Mouse (Mus musculus) stomach, embryonic 16.5 days (tissue): ENCODE measurements around the gene Olfr1352. TPM values are rescaled to one million over a fixed set of nuclear protein-coding genes. Genes with fewer than 3 reads are reported as not detected.
"Not testable (repeated sequence)": the region's sequence is repeated elsewhere in the genome, so short reads cannot be mapped to it uniquely, and the experiment has no call there.

ENCODE experiments used
- ATAC-seq: fragments of 200-750 bp; cut with Nextera tagmentation; 2 replicates; pipeline ENCODE4 v1.8.0; 2017; ENCODE audit warnings: moderate number of reproducible peaks, moderate TSS enrichment; ENCODE audit not compliant: insufficient read depth, low FRiP score
- H3K27ac ChIP-seq: fragments of 300-500 bp; sonication (generic); 2 replicates; pipeline ENCODE4 v1.5.1; 2014; ENCODE audit warnings: low read length
- H3K27me3 ChIP-seq: fragments of 300-500 bp; sonication (generic); 2 replicates; pipeline ENCODE4 v1.6.1; 2014; ENCODE audit warnings: low read length, control low read depth, mixed read lengths; ENCODE audit not compliant: control insufficient read depth, insufficient read depth
- H3K36me3 ChIP-seq: fragments of 300-500 bp; sonication (generic); 2 replicates; pipeline ENCODE4 v1.6.1; 2014; ENCODE audit warnings: low read length; ENCODE audit not compliant: control insufficient read depth, insufficient read depth
- H3K4me1 ChIP-seq: fragments of 300-500 bp; sonication (generic); 2 replicates; pipeline ENCODE4 v1.6.1; 2014; ENCODE audit warnings: low read length, control low read depth, mixed read lengths; ENCODE audit not compliant: control insufficient read depth, insufficient read depth
- H3K4me2 ChIP-seq: fragments of 300-500 bp; sonication (generic); 2 replicates; pipeline ENCODE4 v1.6.1; 2014; ENCODE audit warnings: low read depth, low read length, mixed read lengths
- H3K4me3 ChIP-seq: fragments of 300-500 bp; sonication (generic); replicated peaks from 2 replicates; pipeline ENCODE4 v1.5.1; 2014; ENCODE audit warnings: mild to moderate bottlenecking, low read length
- H3K9ac ChIP-seq: fragments of 300-500 bp; sonication (generic); 2 replicates; pipeline ENCODE4 v1.6.1; 2014; ENCODE audit warnings: low read length
- H3K9me3 ChIP-seq: fragments of 300-500 bp; sonication (generic); replicated peaks from 2 replicates; pipeline ENCODE4 v1.6.1; 2016; ENCODE audit warnings: low read length, control low read depth; ENCODE audit not compliant: control insufficient read depth
- WGBS: fragments of 180-500 bp; shearing (Covaris S2); extraction: QIAGEN DNeasy Blood & Tissue Kit; methylation state at CpG from one replicate; pipeline ENCODE4 v1.1.7; 2014; 5-methylcytosine and 5-hydroxymethylcytosine counted together
- polyA plus RNA-seq: library from polyadenylated mRNA; unstranded; fragments of >200 nt; fragmentation: Nextera tagmentation; extraction: Ambion mirVana; gene quantifications from 2 replicates; pipeline ENCODE4 v1.2.1, GENCODE M21; 2015

Gene Olfr1352
- not detected in 2 replicates for polyA plus RNA-seq

- H3K27me3 ChIP-seq, result no peaks in the 10 kb centered on the region
- H3K27ac ChIP-seq, result no peak within 1 kb of the TSS
- no peaks in the 10 kb centered on the region for H3K4me1 ChIP-seq
- H3K9ac ChIP-seq, result no peak within 1 kb of the TSS
- H3K36me3 ChIP-seq, result no peaks in the 10 kb centered on the region
- ATAC-seq, result no peak
- H3K9me3 ChIP-seq, result no peaks in the 10 kb centered on the region
- H3K4me2 ChIP-seq, result no peak within 1 kb of the TSS
- no peak within 1 kb of the TSS for H3K4me3 ChIP-seq
These were observed at the start of gene Olfr1352 for GRCm38 (mm10) chr10:78980750-78981149. TSS of gene Olfr1352 (plus strand) at chr10:78981050.

GRCm38 (mm10) chr10:78950336-78950735, 30.5 kb upstream of the Olfr1352 start, which contains the start of gene Olfr8:
TSS of gene Olfr8 (plus strand) at chr10:78950636.
- not testable (repeated sequence) for H3K27ac ChIP-seq, ATAC-seq, H3K36me3 ChIP-seq, H3K4me2 ChIP-seq, H3K9me3 ChIP-seq, H3K4me3 ChIP-seq, H3K9ac ChIP-seq, H3K4me1 ChIP-seq, H3K27me3 ChIP-seq
- 85% methylated on average over 1 of the region's 1 CpGs for WGBS

- not testable (repeated sequence) for H3K4me1 ChIP-seq, H3K9me3 ChIP-seq, H3K9ac ChIP-seq, H3K36me3 ChIP-seq, H3K4me3 ChIP-seq, H3K4me2 ChIP-seq, H3K27ac ChIP-seq, ATAC-seq, H3K27me3 ChIP-seq
These were observed 17.8 kb upstream of the Olfr1352 start, which contains the start of gene Olfr1353 for GRCm38 (mm10) chr10:78963009-78963408. TSS of gene Olfr1353 (plus strand) at chr10:78963309.

- ATAC-seq, result no peak
- no peak within 1 kb of the TSS for H3K27ac ChIP-seq
- H3K4me2 ChIP-seq, result no peak within 1 kb of the TSS
- no peaks in the 10 kb centered on the region for H3K9me3 ChIP-seq
- no peak within 1 kb of the TSS for H3K9ac ChIP-seq
- 65% methylated on average over 1 of the region's 1 CpGs for WGBS
- no peaks in the 10 kb centered on the region for H3K27me3 ChIP-seq
- no peaks in the 10 kb centered on the region for H3K4me1 ChIP-seq
- no peak within 1 kb of the TSS for H3K4me3 ChIP-seq
- H3K36me3 ChIP-seq, result no peaks in the 10 kb centered on the region
These were observed 31.3 kb downstream of the Olfr1352 start, which contains the start of gene Olfr1351 for GRCm38 (mm10) chr10:79012172-79012571. TSS of gene Olfr1351 (plus strand) at chr10:79012472.

- Histone ChIP-seq H3K4me1 (no peaks in the 10 kb centered on the region), H3K27me3 (no peaks in the 10 kb centered on the region), H3K4me2 (no peak within 1 kb of the TSS), H3K4me3 (no peak within 1 kb of the TSS), H3K36me3 (no peaks in the 10 kb centered on the region), H3K9me3 (no peaks in the 10 kb centered on the region), H3K27ac (no peak within 1 kb of the TSS), H3K9ac (no peak within 1 kb of the TSS)
- ATAC-seq, result no peak
These were observed 47.6 kb downstream of the Olfr1352 start, which contains the start of gene Olfr57 for GRCm38 (mm10) chr10:79028441-79028840. TSS of gene Olfr57 (plus strand) at chr10:79028741.

Other genes with a start within 250 kb of the Olfr1352 start
- gene Ccdc105, start 228.0 kb upstream of the Olfr1352 start, polyA plus RNA-seq, result not detected in 2 replicates
- 0.65 and 0.67 TPM in 2 replicates for gene Slc1a6, start 200.6 kb upstream of the Olfr1352 start, polyA plus RNA-seq
- not detected in 2 replicates for gene Olfr1356, start 128.9 kb upstream of the Olfr1352 start, polyA plus RNA-seq
- gene Olfr1355, start 105.5 kb upstream of the Olfr1352 start, polyA plus RNA-seq, result not detected in 2 replicates
- gene Olfr1354, start 67.9 kb upstream of the Olfr1352 start, polyA plus RNA-seq, result not detected in 2 replicates
- not detected in 2 replicates for gene Olfr8, start 30.4 kb upstream of the Olfr1352 start, polyA plus RNA-seq
- gene Olfr1353, start 17.7 kb upstream of the Olfr1352 start, polyA plus RNA-seq, result not detected in 2 replicates
- not detected in 2 replicates for gene Olfr1351, start 31.4 kb downstream of the Olfr1352 start, polyA plus RNA-seq
- not detected in 2 replicates for gene Olfr57, start 47.7 kb downstream of the Olfr1352 start, polyA plus RNA-seq
- gene 2610008E11Rik, start 116.5 kb downstream of the Olfr1352 start, polyA plus RNA-seq, result 21.6 and 22.7 TPM in 2 replicates
- not detected in 2 replicates for gene Vmn2r80, start 167.7 kb downstream of the Olfr1352 start, polyA plus RNA-seq